Mouse (Mus musculus): Measurements from ENCODE around the gene Tcp11l2. TPM values are rescaled to one million over a fixed set of nuclear protein-coding genes. Genes with fewer than 3 reads are reported as not detected.
A peak's percentile ranks its signal among the peaks of the same experiment; 100 is the strongest.

Gene Tcp11l2
- polyA plus RNA-seq, 1 experiment from 2014 or later: 16.3 TPM

GRCm38 (mm10) chr10:84539651-84540050 is 36.8 kb upstream of the Tcp11l2 start:
- Histone ChIP-seq H3K9ac (ENCODE audit: low read length) (no peak overlapping the region), H3K9me3 (ENCODE audit: control insufficient read depth, low read length) (no peaks in the 10 kb centered on the region), H3K4me2 (replicated peaks; ENCODE audit: low read depth) (no peak overlapping the region), H3K27ac (replicated peaks) (no peak overlapping the region), H3K36me3 (ENCODE audit: control insufficient read depth, insufficient read depth, low read length) (no peaks in the 10 kb centered on the region), H3K4me3 (ENCODE audit: low read depth, low read length) (no peak overlapping the region), H3K27me3 (ENCODE audit: control insufficient read depth, insufficient read depth, low read length) (no peaks in the 10 kb centered on the region), H3K4me1 (replicated peaks; ENCODE audit: control insufficient read depth, insufficient read depth) (no peaks in the 10 kb centered on the region; the same call in 1 of the 2 replicates)
- DNase-seq (ENCODE audit: low spot score) (no peak), ATAC-seq (ENCODE audit: low FRiP score, low TSS enrichment) (no peak)
- TF ChIP-seq CTCF (IDR thresholded peaks at IDR 0.05; ENCODE audit: low read depth) (no peak), EP300 (optimal IDR thresholded peaks at IDR 0.05) (no peak)
- WGBS: 83% methylated on average over 6 of the region's 6 CpGs

- ATAC-seq (ENCODE audit: low FRiP score, low TSS enrichment) (peak; percentile 55; the same call in 1 of the 2 replicates), DNase-seq (ENCODE audit: low spot score) (no peak)
- no peaks in the 10 kb centered on the region for H3K4me1 ChIP-seq (replicated peaks; ENCODE audit: control insufficient read depth, insufficient read depth)
- no peaks in the 10 kb centered on the region for H3K36me3 ChIP-seq (ENCODE audit: control insufficient read depth, insufficient read depth, low read length)
- H3K9me3 ChIP-seq (ENCODE audit: control insufficient read depth, low read length): no peaks in the 10 kb centered on the region
- H3K4me2 ChIP-seq (replicated peaks; ENCODE audit: low read depth): no peak overlapping the region
- no peak overlapping the region for H3K9ac ChIP-seq (ENCODE audit: low read length)
- H3K27me3 ChIP-seq (ENCODE audit: control insufficient read depth, insufficient read depth, low read length): no peaks in the 10 kb centered on the region
- H3K27ac ChIP-seq (replicated peaks): 0 out of 2 replicates have a peak overlapping the region, but pooled peaks have one; percentile 18
- WGBS: 45% methylated on average over 11 of the region's 11 CpGs
- peak; percentile 59 for TF ChIP-seq CTCF (IDR thresholded peaks at IDR 0.05; ENCODE audit: low read depth)
- no peak for TF ChIP-seq EP300 (optimal IDR thresholded peaks at IDR 0.05)
- H3K4me3 ChIP-seq (ENCODE audit: low read depth, low read length): no peak overlapping the region
Measured at GRCm38 (mm10) chr10:84542802-84543658, 33.4 kb upstream of the Tcp11l2 start.

- ATAC-seq (ENCODE audit: low FRiP score, low TSS enrichment) (no peak), DNase-seq (ENCODE audit: low spot score) (no peak)
- no peaks in the 10 kb centered on the region for H3K27me3 ChIP-seq (ENCODE audit: control insufficient read depth, insufficient read depth, low read length)
- no peaks in the 10 kb centered on the region for H3K4me1 ChIP-seq (replicated peaks; ENCODE audit: control insufficient read depth, insufficient read depth)
- no peaks in the 10 kb centered on the region for H3K36me3 ChIP-seq (ENCODE audit: control insufficient read depth, insufficient read depth, low read length)
- H3K4me2 ChIP-seq (replicated peaks; ENCODE audit: low read depth): no peak overlapping the region
- TF ChIP-seq EP300 (optimal IDR thresholded peaks at IDR 0.05) (peak; percentile 42), CTCF (IDR thresholded peaks at IDR 0.05; ENCODE audit: low read depth) (no peak)
- WGBS: 32% methylated on average over 7 of the region's 7 CpGs
- H3K9ac ChIP-seq (ENCODE audit: low read length): no peak overlapping the region
- H3K4me3 ChIP-seq (ENCODE audit: low read depth, low read length): no peak overlapping the region
- no peaks in the 10 kb centered on the region for H3K9me3 ChIP-seq (ENCODE audit: control insufficient read depth, low read length)
- peak overlapping the region; percentile 74 for H3K27ac ChIP-seq (replicated peaks)
Measured at GRCm38 (mm10) chr10:84544841-84545610, 31.4 kb upstream of the Tcp11l2 start.

- Histone ChIP-seq H3K27ac (replicated peaks) (0 out of 2 replicates have a peak overlapping the region, but pooled peaks have one; percentile 40), H3K27me3 (ENCODE audit: control insufficient read depth, insufficient read depth, low read length) (no peaks in the 10 kb centered on the region), H3K4me1 (replicated peaks; ENCODE audit: control insufficient read depth, insufficient read depth) (no peaks in the 10 kb centered on the region), H3K36me3 (ENCODE audit: control insufficient read depth, insufficient read depth, low read length) (no peaks in the 10 kb centered on the region), H3K4me3 (ENCODE audit: low read depth, low read length) (no peak overlapping the region), H3K4me2 (replicated peaks; ENCODE audit: low read depth) (no peak overlapping the region), H3K9ac (ENCODE audit: low read length) (no peak overlapping the region), H3K9me3 (ENCODE audit: control insufficient read depth, low read length) (no peaks in the 10 kb centered on the region)
- WGBS: 63% methylated on average over 17 of the region's 17 CpGs
- DNase-seq (ENCODE audit: low spot score) (no peak), ATAC-seq (ENCODE audit: low FRiP score, low TSS enrichment) (no peak)
- no peak for TF ChIP-seq CTCF (IDR thresholded peaks at IDR 0.05; ENCODE audit: low read depth)
- TF ChIP-seq EP300 (optimal IDR thresholded peaks at IDR 0.05): no peak
Measured at GRCm38 (mm10) chr10:84549146-84549919, 27.1 kb upstream of the Tcp11l2 start.

GRCm38 (mm10) chr10:84549920-84550293 is 26.5 kb upstream of the Tcp11l2 start:
- no peaks in the 10 kb centered on the region for H3K27me3 ChIP-seq (ENCODE audit: control insufficient read depth, insufficient read depth, low read length)
- H3K4me1 ChIP-seq (replicated peaks; ENCODE audit: control insufficient read depth, insufficient read depth): no peaks in the 10 kb centered on the region
- H3K4me2 ChIP-seq (replicated peaks; ENCODE audit: low read depth): no peak overlapping the region
- ATAC-seq (ENCODE audit: low FRiP score, low TSS enrichment) (no peak), DNase-seq (ENCODE audit: low spot score) (no peak)
- no peak overlapping the region for H3K9ac ChIP-seq (ENCODE audit: low read length)
- H3K9me3 ChIP-seq (ENCODE audit: control insufficient read depth, low read length): no peaks in the 10 kb centered on the region
- H3K36me3 ChIP-seq (ENCODE audit: control insufficient read depth, insufficient read depth, low read length): no peaks in the 10 kb centered on the region
- no peak overlapping the region for H3K27ac ChIP-seq (replicated peaks)
- no peak overlapping the region for H3K4me3 ChIP-seq (ENCODE audit: low read depth, low read length)
- WGBS: 78% methylated on average over 10 of the region's 10 CpGs
- TF ChIP-seq CTCF (IDR thresholded peaks at IDR 0.05; ENCODE audit: low read depth) (no peak), EP300 (optimal IDR thresholded peaks at IDR 0.05) (no peak)

Data from stomach, postnatal 0 days (tissue).